Mouse (Mus musculus): ENCODE measurements around the gene Hax1. TPM values are rescaled to one million over a fixed set of nuclear protein-coding genes. Genes with fewer than 3 reads are reported as not detected.

The Hax1 gene
- 95.3 TPM for polyA plus RNA-seq (2017; shearing (Covaris generic))

DNA sequence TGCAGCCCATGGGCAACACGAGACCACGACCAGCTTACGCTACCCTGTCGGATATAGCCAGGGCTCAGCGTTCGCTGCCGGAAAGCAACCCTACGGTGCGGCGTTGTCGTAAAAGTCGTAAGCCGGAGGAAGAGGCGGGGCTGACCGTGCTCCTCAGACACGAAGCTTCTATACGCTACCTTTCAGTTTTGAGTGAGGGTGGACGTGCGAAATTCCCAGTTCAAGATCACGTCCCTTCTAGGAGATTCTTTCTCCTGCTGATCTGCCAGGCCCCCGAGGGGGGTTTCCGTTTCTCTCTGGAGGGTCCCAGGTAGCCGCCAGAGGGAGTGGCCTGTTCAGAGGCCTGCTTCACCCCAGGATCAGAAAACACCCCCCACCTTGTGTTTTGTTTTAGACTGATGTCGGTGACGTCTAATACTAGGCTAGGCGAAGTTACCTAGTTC lies at the start of gene Hax1:
TSS of gene Hax1 (minus strand) at position 169 of the 443 bp plus-strand sequence.

GRCm38 (mm10) chr3:89963221-89963763 lies 35.3 kb downstream of the Hax1 start, which contains the start of gene Atp8b2:
Gene Atp8b2 (minus strand): TSS chr3:89963508.

Other genes with a start within 250 kb of the Hax1 start
- 1.8 TPM for gene Chrnb2, start 234.1 kb downstream of the Hax1 start, polyA plus RNA-seq (2017; shearing (Covaris generic))
- gene Ube2q1, start 225.2 kb downstream of the Hax1 start, polyA plus RNA-seq (2017; shearing (Covaris generic)), result 91.8 TPM
- 9.0 TPM for gene She, start 167.4 kb downstream of the Hax1 start, polyA plus RNA-seq (2017; shearing (Covaris generic))
- gene Il6ra, start 85.6 kb downstream of the Hax1 start, polyA plus RNA-seq (2017; shearing (Covaris generic)), result 90.8 TPM
- 109 TPM for gene Atp8b2, start 35.3 kb downstream of the Hax1 start, polyA plus RNA-seq (2017; shearing (Covaris generic))
- gene 4933434E20Rik, start 52.9 kb upstream of the Hax1 start, polyA plus RNA-seq (2017; shearing (Covaris generic)), result 143 TPM
- 194 TPM for gene Ubap2l, start 53.8 kb upstream of the Hax1 start, polyA plus RNA-seq (2017; shearing (Covaris generic))
- 970 TPM for gene Tpm3, start 73.9 kb upstream of the Hax1 start, polyA plus RNA-seq (2017; shearing (Covaris generic))
- gene Nup210l, start 105.4 kb upstream of the Hax1 start, polyA plus RNA-seq (2017; shearing (Covaris generic)), result 0.53 TPM
- gene Rps27, start 214.9 kb upstream of the Hax1 start, polyA plus RNA-seq (2017; shearing (Covaris generic)), result 1,493 TPM
- 0.24 TPM for gene Rab13, start 214.9 kb upstream of the Hax1 start, polyA plus RNA-seq (2017; shearing (Covaris generic))
- gene Jtb, start 232.8 kb upstream of the Hax1 start, polyA plus RNA-seq (2017; shearing (Covaris generic)), result 162 TPM
- not detected for gene Creb3l4, start 244.7 kb upstream of the Hax1 start, polyA plus RNA-seq (2017; shearing (Covaris generic))
- 2.1 TPM for gene Slc39a1, start 249.4 kb upstream of the Hax1 start, polyA plus RNA-seq (2017; shearing (Covaris generic))

Measured in CD4-positive, CD25-positive, alpha-beta regulatory T cell (primary cell).